Mouse (Mus musculus) hindbrain, embryonic 12.5 days (tissue): ENCODE measurements at regions not wholly inside any gene's neighbourhood (a gene's known extent, or its start where the extent isn't known, plus 50 kb on each side); places are given as distances from the start of the nearest gene placed in this dataset.
A peak's percentile ranks its signal among the peaks of the same experiment; 100 is the strongest.

Source experiments
- ATAC-seq: fragments of 200-750 bp; cut with Nextera tagmentation; 2 replicates; pipeline ENCODE4 v1.8.0; 2017; ENCODE audit warnings: moderate TSS enrichment; ENCODE audit not compliant: low FRiP score
- H3K27ac ChIP-seq: fragments of 300-500 bp; sonication (generic); 2 replicates; pipeline ENCODE4 v1.5.1; 2016; ENCODE audit warnings: mild to moderate bottlenecking
- H3K27me3 ChIP-seq: fragments of 300-500 bp; sonication (generic); 2 replicates; pipeline ENCODE4 v1.6.1; 2016; ENCODE audit warnings: mild to moderate bottlenecking
- H3K36me3 ChIP-seq: fragments of 300-500 bp; sonication (generic); 2 replicates; pipeline ENCODE4 v1.6.1; 2016; ENCODE audit warnings: mild to moderate bottlenecking
- H3K4me1 ChIP-seq: fragments of 300-500 bp; sonication (generic); 2 replicates; pipeline ENCODE4 v1.6.1; 2016
- H3K4me2 ChIP-seq: fragments of 300-500 bp; sonication (generic); replicated peaks from 2 replicates; pipeline ENCODE4 v1.6.1; 2016; ENCODE audit warnings: mild to moderate bottlenecking
- H3K4me3 ChIP-seq: fragments of 300-500 bp; sonication (generic); 2 replicates; pipeline ENCODE4 v1.5.1; 2016; ENCODE audit warnings: mild to moderate bottlenecking
- H3K9ac ChIP-seq: fragments of 300-500 bp; sonication (generic); 2 replicates; pipeline ENCODE4 v1.6.1; 2016; ENCODE audit warnings: mild to moderate bottlenecking, moderate library complexity
- H3K9me3 ChIP-seq: fragments of 300-500 bp; sonication (generic); replicated peaks from 2 replicates; pipeline ENCODE4 v1.6.1; 2016; ENCODE audit warnings: mild to moderate bottlenecking
- WGBS: fragments of 180-500 bp; shearing (Covaris S2); methylation state at CpG from one replicate; pipeline ENCODE4 v1.1.7; 2016; 5-methylcytosine and 5-hydroxymethylcytosine counted together

- H3K27me3 ChIP-seq = no peaks in the 10 kb centered on the region
Measured at GRCm38 (mm10) chr9:61666761-61667332, 247.5 kb downstream of the Rplp1 start.

DNA sequence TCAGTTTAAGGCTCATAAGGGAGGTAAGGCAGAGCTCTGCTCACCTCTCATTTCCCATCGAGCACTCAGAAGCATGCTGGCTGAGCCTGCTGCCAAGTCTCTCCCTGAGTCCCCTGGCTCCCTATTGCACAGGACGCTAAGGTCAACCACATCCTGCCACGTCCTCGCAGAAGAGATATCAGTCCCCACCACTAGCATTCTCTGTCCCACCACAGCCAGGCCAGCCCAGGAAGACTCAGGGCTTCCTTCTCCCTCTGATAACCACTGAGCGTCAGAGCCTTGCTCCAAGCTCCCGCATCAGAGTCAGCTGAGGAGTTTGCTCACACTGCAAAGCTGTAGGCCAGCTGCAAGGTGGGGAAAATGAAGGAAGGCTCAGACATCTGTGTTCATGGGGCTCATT lies 248.2 kb downstream of the Rplp1 start:
- ATAC-seq = no peak
- Histone ChIP-seq H3K27me3 (no peaks in the 10 kb centered on the region), H3K9me3 (no peaks in the 10 kb centered on the region), H3K36me3 (no peaks in the 10 kb centered on the region), H3K9ac (no peak overlapping the region), H3K4me3 (no peak overlapping the region), H3K27ac (no peak overlapping the region), H3K4me2 (no peak overlapping the region), H3K4me1 (peaks cover 9% of the 10 kb centered on the region)
- 83% methylated on average over 6 of the region's 6 CpGs for WGBS

More at GRCm38 (mm10) chr9:61666761-61667332, 247.5 kb downstream of the Rplp1 start:
- Histone ChIP-seq H3K9ac (no peak overlapping the region), H3K36me3 (no peaks in the 10 kb centered on the region), H3K4me3 (no peak overlapping the region), H3K27ac (no peak overlapping the region), H3K4me2 (no peak overlapping the region), H3K9me3 (no peaks in the 10 kb centered on the region), H3K4me1 (peaks cover 9% of the 10 kb centered on the region)
- ATAC-seq = no peak
- 92% methylated on average over 3 of the region's 3 CpGs for WGBS

DNA sequence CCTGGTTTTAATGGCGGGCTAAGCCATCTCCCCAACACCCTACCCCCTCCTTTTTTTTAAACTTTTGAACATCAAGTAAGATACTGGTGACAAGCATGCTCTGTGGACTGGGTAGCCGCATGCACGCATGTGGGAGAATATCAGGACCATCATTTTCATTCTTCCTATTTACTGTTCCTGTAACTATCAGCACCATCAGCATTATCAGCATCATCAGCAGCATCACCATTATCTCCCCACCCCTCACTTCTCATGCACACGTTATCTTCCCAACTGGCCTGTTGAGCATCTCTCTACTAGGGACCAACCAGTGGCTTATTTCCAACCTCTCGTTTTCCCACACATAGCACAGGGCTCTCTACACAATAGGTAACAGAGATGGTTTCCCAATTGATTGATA lies 249.1 kb downstream of the Rplp1 start:
- no peak overlapping the region for H3K27ac ChIP-seq
- H3K36me3 ChIP-seq = no peaks in the 10 kb centered on the region
- H3K4me2 ChIP-seq = no peak overlapping the region
- peaks cover 9% of the 10 kb centered on the region for H3K4me1 ChIP-seq
- no peak overlapping the region for H3K9ac ChIP-seq
- no peaks in the 10 kb centered on the region for H3K9me3 ChIP-seq
- no peaks in the 10 kb centered on the region for H3K27me3 ChIP-seq
- ATAC-seq = no peak
- 91% methylated on average over 5 of the region's 5 CpGs for WGBS
- no peak overlapping the region for H3K4me3 ChIP-seq

DNA sequence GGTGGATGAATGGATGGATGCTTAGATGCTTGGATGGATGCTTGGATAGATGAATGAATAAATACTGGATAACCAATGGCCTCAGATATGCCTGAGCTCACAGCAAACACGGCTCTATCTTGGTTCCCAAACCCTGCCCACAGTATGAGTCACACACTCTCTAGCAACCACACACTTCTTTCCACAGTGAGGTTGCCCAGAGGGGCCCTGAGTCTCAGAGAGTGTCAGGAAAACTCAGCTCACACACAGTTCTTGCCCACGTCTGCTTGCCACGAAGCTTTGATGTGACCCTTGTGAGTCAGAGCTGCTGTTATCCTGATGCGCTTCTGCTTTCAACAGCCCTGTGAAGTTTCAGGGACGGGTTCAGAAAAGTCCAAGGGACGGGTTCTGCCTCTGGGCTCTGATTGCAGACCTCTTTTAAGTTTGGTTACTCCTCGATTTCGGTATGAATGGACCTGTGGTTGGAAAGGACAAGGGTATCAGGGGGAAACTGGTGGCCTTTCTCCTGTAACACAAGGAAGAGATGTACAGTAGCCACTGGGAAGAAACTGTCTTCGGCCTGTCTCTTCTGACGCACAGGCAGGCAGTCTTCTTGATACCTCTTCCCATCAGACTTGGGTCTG lies 250.2 kb downstream of the Rplp1 start:
- Histone ChIP-seq H3K4me3 (no peak overlapping the region), H3K27me3 (no peaks in the 10 kb centered on the region), H3K27ac (no peak overlapping the region), H3K4me1 (no peaks in the 10 kb centered on the region), H3K9ac (no peak overlapping the region), H3K36me3 (no peaks in the 10 kb centered on the region), H3K4me2 (no peak overlapping the region), H3K9me3 (no peaks in the 10 kb centered on the region)
- ATAC-seq = no peak
- WGBS = 85% methylated on average over 10 of the region's 10 CpGs

DNA sequence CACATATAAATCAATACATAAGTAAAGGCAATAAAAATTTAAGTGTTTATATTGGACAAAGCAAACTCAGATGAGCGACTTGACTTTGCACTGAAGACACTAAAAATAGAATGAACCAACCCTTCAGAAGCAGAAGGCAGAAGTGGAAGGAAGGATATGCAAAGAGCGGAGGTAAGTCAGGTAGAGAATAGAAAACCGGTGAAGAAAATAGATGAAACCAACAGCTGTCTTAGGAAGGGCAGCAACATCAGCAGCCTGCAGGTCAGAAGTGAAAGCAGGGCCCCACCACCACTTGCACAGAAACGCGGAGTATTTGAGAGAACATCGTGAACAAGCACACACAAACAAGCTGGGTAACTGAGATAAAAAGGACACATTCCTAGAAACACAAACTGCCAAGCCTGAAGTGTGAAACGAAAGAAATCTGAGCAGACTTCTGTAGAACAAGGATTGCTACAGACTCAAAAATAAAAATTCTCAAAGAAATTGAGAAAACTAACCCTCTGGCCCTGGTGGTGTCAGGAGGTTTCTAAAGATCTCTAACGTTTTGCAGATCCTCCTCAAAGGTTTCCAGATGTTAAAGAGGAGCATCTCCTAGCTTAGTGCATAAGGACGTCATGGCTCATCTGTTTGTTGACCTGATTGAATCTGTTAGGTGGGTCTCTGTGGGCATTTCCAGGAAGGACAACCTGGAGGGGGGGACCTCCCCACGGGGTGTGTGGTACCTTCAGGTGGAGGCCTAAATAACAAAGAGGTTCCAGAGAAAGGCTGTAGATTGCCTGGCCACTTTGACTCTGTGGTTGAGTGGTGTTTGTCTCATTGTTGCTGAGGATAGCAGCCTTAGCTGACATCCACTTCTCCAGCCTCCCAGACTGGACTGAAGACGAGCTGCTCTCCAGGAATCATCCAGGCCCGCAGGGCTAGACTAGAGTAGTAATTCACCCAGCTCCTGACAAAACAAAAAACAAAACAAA lies 252.0 kb downstream of the Rplp1 start:
- no peak for ATAC-seq
- Histone ChIP-seq H3K4me1 (no peaks in the 10 kb centered on the region), H3K9ac (no peak overlapping the region), H3K27me3 (no peaks in the 10 kb centered on the region), H3K27ac (no peak overlapping the region), H3K4me3 (no peak overlapping the region), H3K36me3 (no peaks in the 10 kb centered on the region), H3K9me3 (no peaks in the 10 kb centered on the region), H3K4me2 (no peak overlapping the region)
- WGBS = 69% methylated on average over 12 of the region's 12 CpGs

GRCm38 (mm10) chr9:61660191-61660590 lies 254.2 kb downstream of the Rplp1 start:
- Histone ChIP-seq H3K36me3 (no peaks in the 10 kb centered on the region), H3K27me3 (no peaks in the 10 kb centered on the region), H3K4me2 (no peak overlapping the region), H3K9me3 (no peaks in the 10 kb centered on the region), H3K4me3 (no peak overlapping the region), H3K27ac (no peak overlapping the region), H3K4me1 (peaks cover 3% of the 10 kb centered on the region; the same call in 1 of the 2 replicates), H3K9ac (no peak overlapping the region)
- ATAC-seq = no peak
- 87% methylated on average over 3 of the region's 3 CpGs for WGBS

DNA sequence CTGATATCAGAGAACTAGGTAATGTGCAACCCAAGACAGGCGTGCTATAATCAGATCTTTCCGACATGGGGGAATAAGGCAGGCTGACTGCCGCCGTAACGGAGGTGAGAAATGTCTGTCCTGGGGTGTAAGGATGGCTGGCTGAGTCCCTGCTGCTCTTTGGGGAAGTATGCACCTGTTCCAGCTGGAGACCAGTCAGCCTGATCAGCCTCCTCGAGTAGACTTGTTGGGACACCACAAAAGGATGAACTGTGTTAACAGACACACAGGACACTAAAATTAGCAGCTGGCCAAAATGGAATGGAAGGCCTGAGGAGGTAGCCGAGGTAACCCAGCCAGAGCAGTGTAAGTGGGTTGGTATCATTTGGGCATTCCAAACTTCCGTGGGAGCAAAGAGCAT lies 256.3 kb downstream of the Rplp1 start:
- Histone ChIP-seq H3K4me3 (no peak overlapping the region), H3K4me1 (peaks cover 3% of the 10 kb centered on the region; the same call in 1 of the 2 replicates), H3K4me2 (no peak overlapping the region), H3K27me3 (no peaks in the 10 kb centered on the region), H3K9me3 (no peaks in the 10 kb centered on the region), H3K36me3 (no peaks in the 10 kb centered on the region), H3K27ac (no peak overlapping the region), H3K9ac (no peak overlapping the region)
- 88% methylated on average over 8 of the region's 8 CpGs for WGBS
- no peak for ATAC-seq

DNA sequence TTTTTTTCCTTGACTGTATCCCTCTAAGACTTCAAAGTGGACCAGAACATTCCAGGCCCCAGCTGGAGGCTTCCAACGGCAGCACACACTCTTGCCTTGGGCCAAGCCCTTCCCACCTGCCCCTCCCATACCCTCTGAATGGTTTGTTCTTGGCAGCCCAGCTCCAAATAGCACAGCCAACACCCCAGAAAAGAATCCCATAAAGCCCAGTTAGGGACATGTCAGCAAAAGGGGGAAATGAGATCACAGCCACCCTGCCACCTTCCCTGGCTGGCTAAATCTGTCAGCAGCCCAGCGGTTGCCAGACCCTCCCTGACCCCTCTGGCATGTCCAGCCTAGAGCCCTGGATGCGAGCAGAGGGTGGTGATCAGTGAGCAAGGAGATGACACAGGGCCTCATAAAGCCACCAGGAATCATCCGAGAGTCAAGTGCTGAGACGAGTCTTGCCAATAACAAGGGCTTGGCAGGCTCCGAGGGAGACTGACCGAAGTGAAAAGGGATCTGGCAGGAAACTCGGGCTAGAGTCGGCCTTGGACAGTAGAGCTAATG lies 258.8 kb downstream of the Rplp1 start:
- 69% methylated on average over 9 of the region's 9 CpGs for WGBS
- H3K4me2 ChIP-seq = no peak overlapping the region
- H3K36me3 ChIP-seq = no peaks in the 10 kb centered on the region

DNA sequence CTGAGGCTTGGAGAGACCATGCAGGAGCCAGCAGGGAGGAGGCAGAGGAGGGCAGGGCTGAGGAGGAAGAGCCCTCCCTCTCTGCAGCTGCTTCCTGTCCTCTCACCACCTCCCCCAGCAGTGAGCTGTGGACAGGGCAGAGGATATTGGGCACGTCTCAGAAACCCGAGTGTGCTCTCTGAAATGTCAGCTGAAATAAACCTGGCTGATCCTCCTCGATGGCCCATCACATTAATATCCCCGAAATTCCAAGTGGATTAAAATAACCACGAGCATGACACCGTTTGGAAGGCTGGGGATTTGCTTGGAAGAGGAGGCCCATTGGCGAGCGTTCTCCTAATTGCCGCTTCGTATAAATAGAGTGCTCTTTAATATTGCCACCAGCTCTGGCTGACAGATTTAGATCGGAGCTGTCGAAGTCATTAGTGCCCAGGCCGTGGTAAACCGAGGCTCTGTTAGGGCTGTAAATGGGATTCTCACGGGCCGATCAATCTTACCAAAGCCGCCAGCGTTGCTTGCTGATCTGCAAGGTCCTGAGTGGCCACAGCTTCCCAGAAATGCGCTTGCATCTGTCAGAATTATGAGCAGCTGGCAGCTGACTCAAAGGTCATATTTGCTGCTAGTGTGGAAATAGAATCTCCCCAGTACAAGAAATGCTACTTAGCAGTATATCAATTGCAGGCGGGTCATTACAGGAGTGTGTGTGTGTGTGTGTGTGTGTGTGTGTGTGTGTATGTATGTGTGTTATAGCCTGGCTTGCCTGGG lies 268.5 kb downstream of the Rplp1 start:
- Histone ChIP-seq H3K9ac (no peak overlapping the region), H3K27me3 (no peaks in the 10 kb centered on the region; the same call in 1 of the 2 replicates), H3K27ac (peak overlapping the region; percentile 75), H3K4me1 (peaks cover 9% of the 10 kb centered on the region), H3K4me2 (no peak overlapping the region; the same call in 1 of the 2 replicates), H3K36me3 (no peaks in the 10 kb centered on the region), H3K9me3 (no peaks in the 10 kb centered on the region), H3K4me3 (no peak overlapping the region)
- WGBS = 55% methylated on average over 20 of the region's 20 CpGs
- ATAC-seq = peak; percentile 56

More for the DNA sequence above, 258.8 kb downstream of the Rplp1 start:
- Histone ChIP-seq H3K9me3 (no peaks in the 10 kb centered on the region), H3K27me3 (no peaks in the 10 kb centered on the region; the same call in 1 of the 2 replicates), H3K4me1 (peaks cover 3% of the 10 kb centered on the region; the same call in 1 of the 2 replicates), H3K27ac (no peak overlapping the region), H3K9ac (no peak overlapping the region), H3K4me3 (no peak overlapping the region)
- no peak for ATAC-seq

- no peaks in the 10 kb centered on the region for H3K36me3 ChIP-seq
- no peak overlapping the region for H3K4me2 ChIP-seq
- H3K9ac ChIP-seq = no peak overlapping the region
- no peak overlapping the region for H3K27ac ChIP-seq
- no peaks in the 10 kb centered on the region for H3K9me3 ChIP-seq
- peaks cover 3% of the 10 kb centered on the region; the same call in 1 of the 2 replicates for H3K27me3 ChIP-seq
- WGBS = 91% methylated on average over 3 of the region's 3 CpGs
- peaks cover 3% of the 10 kb centered on the region for H3K4me1 ChIP-seq
- no peak overlapping the region for H3K4me3 ChIP-seq
- ATAC-seq = no peak
Measured at GRCm38 (mm10) chr9:61640739-61641138, 268.6 kb downstream of the Tle3 start.

GRCm38 (mm10) chr9:61638908-61639307 lies 266.7 kb downstream of the Tle3 start:
- 88% methylated on average over 11 of the region's 11 CpGs for WGBS
- no peak overlapping the region for H3K4me3 ChIP-seq
- H3K36me3 ChIP-seq = no peaks in the 10 kb centered on the region
- H3K4me1 ChIP-seq = no peaks in the 10 kb centered on the region
- H3K27ac ChIP-seq = no peak overlapping the region
- H3K4me2 ChIP-seq = no peak overlapping the region
- H3K9ac ChIP-seq = no peak overlapping the region
- no peaks in the 10 kb centered on the region for H3K9me3 ChIP-seq
- peaks cover 3% of the 10 kb centered on the region; the same call in 1 of the 2 replicates for H3K27me3 ChIP-seq
- no peak for ATAC-seq
